Mouse (Mus musculus) forebrain, embryonic 11.5 days (tissue): ENCODE measurements around the gene S100a10. TPM values are rescaled to one million over a fixed set of nuclear protein-coding genes. Genes with fewer than 3 reads are reported as not detected.
A peak's percentile ranks its signal among the peaks of the same experiment; 100 is the strongest.

ENCODE experiments used
- ATAC-seq: fragments of 200-750 bp; cut with Nextera tagmentation; replicated peaks from 2 replicates; pipeline ENCODE4 v1.8.0; 2017; ENCODE audit warnings: moderate TSS enrichment; ENCODE audit not compliant: low FRiP score
- DNase-seq: peaks from one replicate; pipeline ENCODE4 v3.0.0-alpha.2; 2017; ENCODE audit warnings: low spot score
- H3K27ac ChIP-seq: fragments of 300-500 bp; sonication (generic); 2 replicates; pipeline ENCODE4 v1.5.1; 2014; ENCODE audit warnings: low read depth, low read length
- H3K27me3 ChIP-seq: fragments of 300-500 bp; sonication (generic); 2 replicates; pipeline ENCODE4 v1.6.1; 2014; ENCODE audit warnings: mild to moderate bottlenecking, low read length, mixed read lengths; ENCODE audit not compliant: control insufficient read depth, insufficient read depth
- H3K36me3 ChIP-seq: fragments of 300-500 bp; sonication (generic); 2 replicates; pipeline ENCODE4 v1.6.1; 2014; ENCODE audit warnings: mild to moderate bottlenecking, low read length, moderate library complexity, mixed read lengths; ENCODE audit not compliant: control insufficient read depth, insufficient read depth
- H3K4me1 ChIP-seq: fragments of 300-500 bp; sonication (generic); replicated peaks from 2 replicates; pipeline ENCODE4 v1.6.1; 2014; ENCODE audit warnings: low read length, mixed read lengths; ENCODE audit not compliant: control insufficient read depth, insufficient read depth
- H3K4me2 ChIP-seq: fragments of 300-500 bp; sonication (generic); 2 replicates; pipeline ENCODE4 v1.6.1; 2014; ENCODE audit warnings: low read depth, mild to moderate bottlenecking, low read length, moderate library complexity, mixed read lengths; ENCODE audit not compliant: severe bottlenecking
- H3K4me3 ChIP-seq: fragments of 300-500 bp; sonication (generic); 2 replicates; pipeline ENCODE4 v1.5.1; 2014; ENCODE audit warnings: low read depth, low read length
- H3K9ac ChIP-seq: fragments of 300-500 bp; sonication (generic); 2 replicates; pipeline ENCODE4 v1.6.1; 2014; ENCODE audit warnings: low read length
- H3K9me3 ChIP-seq: fragments of 300-500 bp; sonication (generic); 2 replicates; pipeline ENCODE4 v1.6.1; 2016; ENCODE audit warnings: low read length, mixed read lengths; ENCODE audit not compliant: control insufficient read depth
- WGBS: fragments of 180-500 bp; shearing (Covaris S2); extraction: QIAGEN DNeasy Blood & Tissue Kit; methylation state at CpG from one replicate; pipeline ENCODE4 v1.1.7; 2014; 5-methylcytosine and 5-hydroxymethylcytosine counted together
- polyA plus RNA-seq: library from polyadenylated mRNA; unstranded; fragments of >200 nt; fragmentation: Nextera tagmentation; extraction: Ambion mirVana; gene quantifications from 2 replicates; pipeline ENCODE4 v1.2.1, GENCODE M21; 2014

The S100a10 gene
- polyA plus RNA-seq, 1 experiment from 2014 or later, result 128 TPM

- Histone ChIP-seq H3K27ac (no peak overlapping the region), H3K36me3 (no peaks in the 10 kb centered on the region), H3K9ac (no peak overlapping the region), H3K4me3 (no peak overlapping the region), H3K9me3 (no peaks in the 10 kb centered on the region), H3K4me1 (no peaks in the 10 kb centered on the region), H3K27me3 (no peaks in the 10 kb centered on the region), H3K4me2 (no peak overlapping the region)
- DNase-seq (no peak), ATAC-seq (no peak)
- WGBS, result 67% methylated on average over 2 of the region's 2 CpGs
Measured at GRCm38 (mm10) chr3:93580946-93581345, 26.1 kb downstream of the S100a10 start.

- no peak overlapping the region for H3K4me3 ChIP-seq
- H3K4me2 ChIP-seq, result no peak overlapping the region
- no peak for DNase-seq
- ATAC-seq, result no peak
- H3K4me1 ChIP-seq, result no peaks in the 10 kb centered on the region
- H3K36me3 ChIP-seq, result no peaks in the 10 kb centered on the region
- H3K27me3 ChIP-seq, result no peaks in the 10 kb centered on the region
- H3K9me3 ChIP-seq, result no peaks in the 10 kb centered on the region
- H3K27ac ChIP-seq, result no peak overlapping the region
- no peak overlapping the region for H3K9ac ChIP-seq
- WGBS, result 90% methylated on average over 4 of the region's 4 CpGs
Measured at GRCm38 (mm10) chr3:93581687-93582086, 26.8 kb downstream of the S100a10 start.

- Histone ChIP-seq H3K4me3 (no peak overlapping the region), H3K4me1 (no peaks in the 10 kb centered on the region), H3K9ac (no peak overlapping the region), H3K4me2 (no peak overlapping the region), H3K27ac (no peak overlapping the region), H3K27me3 (no peaks in the 10 kb centered on the region), H3K36me3 (no peaks in the 10 kb centered on the region), H3K9me3 (no peaks in the 10 kb centered on the region)
- 76% methylated on average over 2 of the region's 2 CpGs for WGBS
- ATAC-seq (no peak), DNase-seq (no peak)
Measured at GRCm38 (mm10) chr3:93583056-93583455, 28.2 kb downstream of the S100a10 start.

GRCm38 (mm10) chr3:93589629-93590028 lies 34.7 kb downstream of the S100a10 start:
- Histone ChIP-seq H3K4me2 (no peak overlapping the region), H3K27me3 (no peaks in the 10 kb centered on the region), H3K27ac (no peak overlapping the region), H3K9ac (no peak overlapping the region), H3K36me3 (no peaks in the 10 kb centered on the region), H3K9me3 (no peaks in the 10 kb centered on the region), H3K4me1 (no peaks in the 10 kb centered on the region), H3K4me3 (no peak overlapping the region)
- ATAC-seq, result no peak
- no peak for DNase-seq
- 92% methylated on average over 5 of the region's 5 CpGs for WGBS

- 76% methylated on average over 1 of the region's 1 CpGs for WGBS
- DNase-seq, result no peak
- Histone ChIP-seq H3K27me3 (no peaks in the 10 kb centered on the region), H3K4me1 (no peaks in the 10 kb centered on the region), H3K4me2 (no peak overlapping the region), H3K9ac (no peak overlapping the region), H3K4me3 (no peak overlapping the region), H3K27ac (no peak overlapping the region), H3K9me3 (no peaks in the 10 kb centered on the region), H3K36me3 (no peaks in the 10 kb centered on the region)
- no peak for ATAC-seq
Measured at GRCm38 (mm10) chr3:93590256-93590655, 35.4 kb downstream of the S100a10 start.

- Histone ChIP-seq H3K9me3 (no peaks in the 10 kb centered on the region), H3K27ac (no peak overlapping the region), H3K4me2 (no peak overlapping the region), H3K4me3 (no peak overlapping the region), H3K9ac (no peak overlapping the region), H3K4me1 (no peaks in the 10 kb centered on the region; the same call in 1 of the 2 replicates), H3K36me3 (no peaks in the 10 kb centered on the region), H3K27me3 (no peaks in the 10 kb centered on the region)
- WGBS, result 85% methylated on average over 2 of the region's 2 CpGs
- ATAC-seq (no peak), DNase-seq (no peak)
Measured at GRCm38 (mm10) chr3:93592100-93592499, 37.2 kb downstream of the S100a10 start.

GRCm38 (mm10) chr3:93592976-93593375 lies 38.1 kb downstream of the S100a10 start:
- H3K27ac ChIP-seq, result no peak overlapping the region
- no peak for ATAC-seq
- no peak overlapping the region for H3K9ac ChIP-seq
- peaks cover 3% of the 10 kb centered on the region; the same call in 1 of the 2 replicates for H3K4me1 ChIP-seq
- no peaks in the 10 kb centered on the region for H3K36me3 ChIP-seq
- H3K4me2 ChIP-seq, result no peak overlapping the region
- WGBS, result 76% methylated on average over 4 of the region's 4 CpGs
- no peaks in the 10 kb centered on the region for H3K9me3 ChIP-seq
- no peak overlapping the region for H3K4me3 ChIP-seq
- DNase-seq, result no peak
- no peaks in the 10 kb centered on the region for H3K27me3 ChIP-seq

GRCm38 (mm10) chr3:93593512-93593911 lies 38.6 kb downstream of the S100a10 start:
- no peak overlapping the region for H3K27ac ChIP-seq

GRCm38 (mm10) chr3:93596632-93597031 lies 41.8 kb downstream of the S100a10 start:
- Histone ChIP-seq H3K4me2 (no peak overlapping the region), H3K27ac (no peak overlapping the region), H3K9me3 (no peaks in the 10 kb centered on the region), H3K36me3 (no peaks in the 10 kb centered on the region), H3K9ac (no peak overlapping the region), H3K4me1 (peaks cover 3% of the 10 kb centered on the region; the same call in 1 of the 2 replicates), H3K27me3 (no peaks in the 10 kb centered on the region), H3K4me3 (no peak overlapping the region)
- WGBS, result 88% methylated on average over 1 of the region's 1 CpGs
- no peak for DNase-seq
- no peak for ATAC-seq

More at GRCm38 (mm10) chr3:93593512-93593911, 38.6 kb downstream of the S100a10 start:
- peaks cover 3% of the 10 kb centered on the region; the same call in 1 of the 2 replicates for H3K4me1 ChIP-seq
- WGBS, result 48% methylated on average over 1 of the region's 1 CpGs
- ATAC-seq (no peak), DNase-seq (peak; percentile 50)
- no peak overlapping the region for H3K4me3 ChIP-seq
- no peaks in the 10 kb centered on the region for H3K9me3 ChIP-seq
- H3K9ac ChIP-seq, result no peak overlapping the region
- no peaks in the 10 kb centered on the region for H3K27me3 ChIP-seq
- H3K4me2 ChIP-seq, result no peak overlapping the region
- no peaks in the 10 kb centered on the region for H3K36me3 ChIP-seq
